Mouse (Mus musculus): ENCODE measurements around the gene Rasal2.

Gene Rasal2

DNA sequence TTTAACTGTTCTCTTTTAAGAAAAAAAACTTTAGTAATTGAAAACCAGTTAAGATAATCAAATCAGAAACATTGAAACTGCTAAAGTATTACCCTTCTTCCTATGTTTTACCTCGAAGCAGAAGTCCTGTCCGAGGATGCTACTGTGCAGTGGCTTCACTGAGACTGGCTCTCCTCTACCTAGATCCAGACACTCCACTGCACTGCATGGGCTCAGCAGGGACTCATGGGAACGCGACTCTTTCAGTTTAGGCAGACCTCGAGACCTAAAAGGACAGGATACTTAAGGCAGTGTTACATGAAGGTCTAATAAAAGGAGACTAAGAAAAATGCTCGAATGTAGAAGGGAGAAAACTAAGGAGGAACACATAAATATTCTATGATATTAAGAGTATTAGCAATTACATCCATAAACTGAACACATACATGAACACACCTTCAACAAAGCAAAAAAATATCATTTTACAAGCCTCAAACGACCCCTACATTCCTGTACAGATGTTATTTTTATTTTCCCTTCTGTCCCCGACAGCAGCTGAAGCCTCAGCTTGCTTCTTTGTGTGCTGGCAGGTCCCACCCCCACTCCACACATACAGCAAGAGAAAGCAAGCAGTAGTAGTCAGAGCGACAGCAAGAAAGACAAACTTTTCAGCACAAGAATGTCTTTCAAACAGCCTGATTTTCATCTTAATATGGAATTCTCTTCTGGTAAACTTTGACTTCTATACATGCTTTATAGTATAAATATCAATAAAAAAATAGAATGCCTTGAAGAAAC lies 233.2 kb downstream of the Rasal2 start:
- in situ Hi-C loops (cut with MboI; ENCODE audit: unreplicated experiment in 2 of 2) = no loop called here

DNA sequence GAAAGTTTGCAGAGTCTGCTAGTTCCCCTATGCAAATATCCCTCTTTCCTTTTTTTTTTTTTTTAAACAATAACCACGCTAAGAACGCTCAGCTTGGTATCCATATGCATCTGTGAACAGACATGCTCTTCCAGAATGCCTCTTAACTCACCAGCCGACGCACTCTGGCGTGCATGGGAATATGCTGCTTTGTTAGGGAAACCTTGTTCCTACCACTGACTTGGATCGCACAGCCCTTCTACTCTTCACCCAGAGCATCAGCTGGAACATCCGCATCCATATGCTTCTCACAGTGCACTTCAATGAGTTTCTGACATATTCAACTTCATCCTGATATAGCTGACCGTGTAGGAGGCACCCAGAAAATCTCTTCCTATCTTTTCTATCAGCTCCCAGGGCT lies 243.1 kb downstream of the Rasal2 start:
- in situ Hi-C loops (cut with MboI; ENCODE audit: unreplicated experiment in 2 of 2) = no loop called here

DNA sequence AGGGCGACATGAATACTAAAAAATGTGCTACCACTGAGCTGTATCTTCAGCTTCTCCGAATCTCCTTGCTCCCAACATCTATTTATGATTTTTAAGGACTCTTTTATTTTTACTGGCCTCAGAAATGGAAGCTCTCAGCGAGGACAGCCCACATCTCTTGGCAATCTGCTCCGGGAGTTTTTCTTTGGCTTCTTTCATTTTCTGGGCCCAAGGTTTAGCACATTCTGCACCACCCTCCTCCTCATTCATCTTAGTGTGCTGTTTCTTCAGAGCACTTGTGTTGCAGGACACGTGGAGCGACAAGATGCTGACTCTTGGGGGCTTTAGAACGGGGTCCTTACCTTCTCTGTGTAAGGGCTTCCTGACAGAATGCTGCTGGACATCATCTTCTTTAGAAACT lies 243.5 kb downstream of the Rasal2 start:
- in situ Hi-C loops (cut with MboI; ENCODE audit: unreplicated experiment in 2 of 2) = no loop called here

DNA sequence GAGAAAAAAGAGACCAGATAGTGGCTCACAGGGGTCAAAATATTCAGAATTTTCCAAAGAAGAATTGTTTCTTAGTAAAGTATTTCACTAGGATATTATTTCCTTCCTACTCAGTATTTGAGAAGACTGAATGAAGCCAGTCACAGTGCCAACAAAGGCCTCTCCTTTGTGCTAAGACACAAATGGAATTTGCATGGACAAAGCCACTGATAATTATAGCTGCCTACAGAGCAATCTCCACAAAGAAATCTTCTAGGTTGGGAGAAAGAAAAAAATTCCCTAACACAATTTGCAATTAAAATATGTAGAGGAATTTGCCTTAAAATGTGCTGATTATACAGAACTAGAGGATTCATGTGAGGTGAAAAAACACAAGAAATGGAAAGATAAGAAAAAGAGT lies 258.6 kb downstream of the Rasal2 start:
- in situ Hi-C loops (cut with MboI; ENCODE audit: unreplicated experiment in 2 of 2) = no loop called here

DNA sequence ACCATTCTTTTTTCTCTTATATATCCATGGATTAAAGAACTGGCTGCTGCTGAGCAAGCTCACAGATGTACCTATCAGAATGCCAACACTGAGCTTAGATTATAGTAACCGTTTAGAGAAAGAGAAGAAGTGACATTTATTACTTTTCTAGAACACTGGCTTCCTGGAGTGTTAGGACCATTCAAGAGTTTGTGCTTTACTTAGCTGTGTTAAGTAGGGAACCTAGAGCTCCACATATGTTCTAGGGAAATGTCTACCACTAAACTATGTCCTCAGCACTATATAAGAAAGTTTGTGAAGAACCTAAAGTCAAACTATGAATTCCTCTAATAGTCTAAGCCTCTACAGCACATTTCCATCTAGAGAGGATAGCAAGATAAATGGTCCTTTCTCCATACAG lies 262.3 kb downstream of the Rasal2 start:
- in situ Hi-C loops (cut with MboI; ENCODE audit: unreplicated experiment in 2 of 2) = no loop called here

DNA sequence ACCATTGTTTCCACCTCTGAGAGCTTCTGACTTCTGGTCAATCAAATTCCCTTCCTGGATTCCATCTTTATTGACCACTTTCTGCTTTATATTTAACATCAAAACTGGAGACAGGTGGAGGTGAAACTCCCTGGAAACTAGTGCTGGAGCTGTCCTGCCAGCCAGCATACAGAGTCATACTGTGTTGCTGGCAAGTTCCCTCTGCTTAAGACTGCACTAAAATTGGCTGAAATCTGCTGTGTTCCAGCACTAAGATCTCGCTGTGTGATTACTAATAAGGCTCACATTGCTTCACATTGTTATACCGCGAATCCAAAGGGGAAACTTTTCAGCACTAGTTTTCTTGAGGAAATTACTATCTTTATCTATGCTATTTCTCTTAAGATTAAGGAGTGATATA lies 267.8 kb downstream of the Rasal2 start:
- in situ Hi-C loops (cut with MboI; ENCODE audit: unreplicated experiment in 2 of 2) = no loop called here

DNA sequence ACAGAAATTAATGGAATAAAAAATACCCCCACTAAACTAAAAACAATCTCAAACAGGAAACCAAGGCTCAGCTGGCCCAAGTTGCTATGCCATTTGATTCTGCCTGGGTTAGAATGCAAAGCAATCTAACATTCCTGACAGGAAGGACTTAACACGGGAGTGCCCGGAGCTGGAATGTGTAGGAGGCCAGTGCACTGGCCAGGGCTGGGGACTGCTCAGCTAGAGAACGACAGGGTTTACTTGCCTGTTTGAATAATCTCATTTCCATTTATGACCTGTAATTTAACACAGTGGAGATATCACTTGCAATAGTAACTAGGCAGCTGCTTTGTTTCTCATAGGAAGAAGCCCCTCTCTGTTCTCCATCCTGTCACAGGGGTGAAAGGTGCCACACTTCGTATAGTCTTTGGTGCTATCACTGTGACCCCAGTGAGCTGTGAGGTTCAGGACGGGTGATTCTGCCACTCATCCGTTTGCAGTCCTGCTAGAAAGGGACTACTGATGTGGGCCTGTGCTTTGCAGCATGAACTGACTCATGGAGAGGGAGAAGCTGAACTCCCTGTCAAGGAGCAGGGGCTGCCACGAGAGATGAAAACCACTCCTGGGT lies 269.0 kb downstream of the Rasal2 start:
- in situ Hi-C loops (cut with MboI; ENCODE audit: unreplicated experiment in 2 of 2) = no loop called here

DNA sequence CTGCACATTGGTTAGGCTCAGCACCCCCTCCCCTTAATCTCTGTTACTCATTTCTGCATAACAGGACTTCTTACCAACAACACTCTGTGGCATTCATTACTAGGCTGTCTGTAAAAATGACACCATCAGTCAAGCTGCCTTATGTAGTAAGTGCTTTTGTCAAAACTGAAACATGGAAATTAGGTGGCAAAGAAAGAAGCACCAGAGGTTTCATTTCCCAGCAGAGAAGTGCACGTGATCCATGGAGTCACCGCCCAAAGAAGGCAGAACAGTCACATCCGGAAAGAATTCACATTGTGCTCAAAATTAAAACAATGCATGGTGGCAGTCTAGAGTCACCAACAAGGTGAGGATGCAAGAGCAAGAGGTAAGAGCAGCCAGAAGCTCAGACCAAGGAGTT lies 271.4 kb downstream of the Rasal2 start:
- in situ Hi-C loops (cut with MboI; ENCODE audit: unreplicated experiment in 2 of 2) = no loop called here

DNA sequence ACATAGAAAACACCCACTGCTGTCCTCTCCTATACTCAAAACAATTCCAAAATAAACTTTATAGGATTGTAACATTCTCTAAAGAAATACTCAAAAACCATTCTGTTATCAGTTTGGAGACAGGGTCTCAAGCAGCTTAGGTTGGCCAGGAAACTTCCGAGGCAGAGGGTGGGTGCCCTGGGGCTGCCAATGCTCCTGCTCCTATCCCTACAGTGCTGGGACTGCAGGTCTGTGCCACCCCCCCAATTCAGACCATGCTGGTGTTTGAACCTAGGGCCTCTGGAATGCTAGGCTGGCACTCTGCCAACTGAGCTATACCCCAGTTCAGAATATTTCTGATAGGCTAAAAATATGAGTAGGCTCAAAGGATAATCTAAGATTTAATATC lies 274.5 kb downstream of the Rasal2 start:
- in situ Hi-C loops (cut with MboI; ENCODE audit: unreplicated experiment in 2 of 2) = no loop called here

DNA sequence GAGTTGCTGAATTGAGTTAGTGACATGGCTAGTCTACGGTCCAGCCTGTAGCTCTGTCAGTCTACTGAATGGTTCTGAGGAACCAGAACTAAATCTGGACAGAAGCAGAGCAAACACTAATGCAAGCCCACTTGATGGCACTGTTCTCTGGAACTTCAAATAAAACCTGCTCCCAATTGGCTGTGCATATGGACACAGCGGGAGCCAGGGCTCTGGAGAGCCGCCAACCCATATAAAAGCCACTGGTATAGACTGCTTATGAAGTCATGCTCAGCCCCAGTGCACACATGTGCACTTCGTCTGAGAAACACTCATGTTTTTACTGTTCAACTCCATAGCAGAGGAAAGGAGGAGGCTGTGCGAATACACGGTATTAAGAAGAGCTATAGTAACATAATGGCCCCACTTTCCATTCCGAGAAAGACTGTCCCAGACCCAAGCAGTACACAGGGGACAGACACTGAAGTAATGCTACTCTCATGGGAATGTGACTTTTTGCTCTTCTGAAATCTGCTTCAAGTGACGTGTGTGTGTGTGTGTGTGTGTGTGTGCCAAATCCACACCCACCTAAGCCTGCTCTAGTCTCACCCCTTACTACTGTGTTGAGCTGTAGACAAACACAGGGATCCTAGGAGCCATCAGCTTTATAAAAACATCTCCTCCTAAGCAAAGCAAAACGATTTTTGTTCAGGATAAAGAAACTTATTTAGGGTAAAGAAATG lies 275.1 kb downstream of the Rasal2 start:
- in situ Hi-C loops (cut with MboI; ENCODE audit: unreplicated experiment in 2 of 2) = no loop called here

DNA sequence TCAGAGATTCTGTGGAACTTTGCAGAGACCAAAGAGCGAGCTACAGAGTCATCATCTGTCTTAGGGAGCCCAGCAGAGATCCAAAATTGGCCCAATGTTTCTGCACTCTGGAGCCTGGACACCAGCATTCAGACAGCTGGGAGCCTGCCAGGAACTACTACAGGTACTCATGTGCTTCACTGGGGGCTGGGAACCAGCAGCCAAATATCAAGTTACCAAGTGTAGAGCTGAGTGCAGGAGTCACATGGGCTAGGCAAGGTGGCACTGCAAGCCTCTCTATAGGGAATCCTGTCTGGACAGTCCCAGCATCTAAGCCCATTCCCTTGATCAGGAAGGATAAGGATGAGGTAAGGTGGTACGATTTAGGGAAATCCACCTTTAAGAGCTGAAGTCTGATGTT lies 284.2 kb downstream of the Rasal2 start:
- in situ Hi-C loops (cut with MboI; ENCODE audit: unreplicated experiment in 2 of 2) = no loop called here

DNA sequence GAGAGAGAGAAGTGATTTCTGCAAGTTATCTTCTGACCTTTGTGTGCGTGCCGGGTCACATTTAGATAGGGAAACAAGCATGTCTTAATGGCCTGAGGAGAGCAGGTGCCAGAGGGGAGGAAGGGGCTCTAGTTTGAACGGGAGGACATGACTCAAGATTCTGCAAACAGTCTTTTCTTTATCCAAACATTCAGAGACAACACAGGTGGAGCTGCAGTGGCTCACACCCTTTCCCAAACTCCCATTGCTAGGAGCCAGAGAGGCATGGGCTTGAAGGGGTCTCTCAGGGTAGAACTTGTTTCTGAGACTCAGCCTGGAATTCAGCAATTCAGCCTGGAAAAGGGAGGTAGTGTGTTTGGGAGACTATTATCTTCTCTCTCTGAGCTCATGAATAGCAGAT lies 288.6 kb downstream of the Rasal2 start:
- in situ Hi-C loops (cut with MboI; ENCODE audit: unreplicated experiment in 2 of 2) = no loop called here

DNA sequence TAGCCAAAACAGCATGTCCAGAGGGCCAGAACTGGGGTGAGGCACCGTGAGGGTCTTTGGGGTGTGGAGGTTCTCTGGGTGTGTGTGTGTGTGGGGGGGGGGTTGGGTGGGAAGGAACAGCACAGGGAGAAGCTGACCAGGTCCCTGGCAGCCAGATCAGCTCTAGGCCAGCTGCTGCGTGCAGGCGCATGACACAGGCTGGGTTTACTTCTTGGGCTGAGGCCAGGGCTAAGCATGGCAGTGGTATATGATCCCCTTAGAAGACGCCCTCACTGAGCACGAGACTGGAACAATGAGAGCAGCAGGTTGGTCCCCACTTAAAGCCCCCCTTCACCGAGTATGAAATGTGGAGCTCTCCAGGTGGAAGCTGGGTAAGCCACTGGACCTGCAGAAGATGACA lies 293.2 kb downstream of the Rasal2 start:
- in situ Hi-C loops (cut with MboI; ENCODE audit: unreplicated experiment in 2 of 2) = no loop called here

DNA sequence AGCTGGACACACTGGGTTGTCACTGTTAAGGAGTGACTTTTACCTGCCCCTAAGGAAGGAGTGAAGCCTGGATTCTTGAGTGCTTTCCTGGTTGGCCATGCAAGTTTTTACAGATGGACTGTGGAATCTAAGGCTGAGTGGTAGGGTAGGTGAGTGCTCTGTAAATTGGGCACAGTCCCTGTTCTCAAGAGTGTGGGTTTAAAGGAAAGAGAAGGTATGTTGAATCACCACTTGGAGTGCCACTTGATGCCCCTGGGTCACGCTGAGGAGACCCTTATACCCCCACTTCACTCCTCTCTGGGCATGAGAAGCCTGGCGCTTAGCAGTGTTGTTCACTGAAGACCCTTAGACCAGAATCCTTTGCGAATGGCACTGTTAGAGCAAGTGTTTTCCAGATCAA lies 295.0 kb downstream of the Rasal2 start:
- in situ Hi-C loops (cut with MboI; ENCODE audit: unreplicated experiment in 2 of 2) = no loop called here

DNA sequence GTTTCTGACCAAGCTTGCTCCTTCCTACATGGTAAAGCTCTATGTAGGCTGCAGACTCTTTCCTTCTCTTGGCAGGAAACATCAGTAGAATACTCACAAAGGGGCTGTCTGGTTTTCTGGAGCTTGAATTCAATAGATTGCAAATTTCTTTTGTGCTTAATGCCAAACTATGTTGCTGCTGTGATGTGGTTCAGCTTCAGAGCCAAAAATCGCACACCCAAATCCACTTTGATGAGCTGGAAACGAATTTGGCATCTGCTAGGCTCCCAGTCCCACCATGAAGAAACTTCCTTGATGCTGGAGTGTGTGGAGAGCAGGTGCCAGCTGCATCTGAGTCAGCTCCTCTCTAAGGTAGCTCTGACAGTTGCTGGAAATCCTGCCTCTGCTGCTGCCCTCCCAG lies 297.9 kb downstream of the Rasal2 start:
- in situ Hi-C loops (cut with MboI; ENCODE audit: unreplicated experiment in 2 of 2) = no loop called here

DNA sequence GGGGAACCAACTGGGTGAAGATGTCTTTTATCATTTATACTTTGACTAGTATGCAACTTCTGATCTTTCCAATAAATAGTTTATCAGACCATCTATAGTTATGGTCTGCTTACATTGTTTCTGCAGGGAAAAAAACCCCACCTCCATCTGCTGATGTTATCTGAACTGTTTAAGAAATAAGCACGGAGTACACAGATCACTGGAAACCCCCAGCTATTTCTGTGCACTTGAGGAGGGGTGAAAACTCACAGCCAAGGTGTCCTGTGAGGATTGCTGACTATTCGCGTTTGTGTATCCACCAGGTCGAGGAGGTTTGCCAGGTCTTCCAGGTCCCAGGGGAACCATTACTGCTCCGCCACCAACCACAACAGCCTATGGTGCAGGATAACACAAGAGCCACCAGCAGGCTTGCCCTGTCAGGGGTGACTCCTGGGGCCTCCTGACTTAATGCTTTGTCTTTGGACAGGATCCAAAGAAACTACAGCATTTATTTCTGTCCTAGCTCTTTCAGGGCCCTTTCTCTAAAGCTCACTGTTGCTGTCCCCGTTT lies 302.0 kb downstream of the Rasal2 start:
- in situ Hi-C loops (cut with MboI; ENCODE audit: unreplicated experiment in 2 of 2) = no loop called here

DNA sequence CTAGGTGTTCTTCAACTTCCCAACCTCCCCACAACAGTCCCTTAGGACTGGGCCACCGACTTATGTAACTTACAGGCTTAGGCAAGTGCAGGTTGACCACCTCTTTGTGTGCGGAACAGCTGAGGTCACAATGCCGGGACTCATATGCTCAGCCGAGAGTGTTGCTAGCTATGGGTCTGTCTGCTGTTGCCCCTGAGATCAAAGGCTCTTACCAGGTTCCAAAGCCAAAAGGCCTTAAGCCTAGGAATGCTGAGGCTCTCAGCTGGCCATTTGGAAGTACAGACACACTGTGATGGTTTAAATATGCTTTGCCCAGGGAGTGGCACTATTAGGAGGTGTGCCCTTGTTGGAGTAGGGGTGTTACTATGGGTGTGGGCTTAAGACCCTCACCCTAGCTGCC lies 303.8 kb downstream of the Rasal2 start, which contains the start of gene Tex35:
Gene Tex35 (minus strand): TSS at position 101 of the 400 bp plus-strand sequence.
- in situ Hi-C loops (cut with MboI; ENCODE audit: unreplicated experiment in 2 of 2) = no loop called here

DNA sequence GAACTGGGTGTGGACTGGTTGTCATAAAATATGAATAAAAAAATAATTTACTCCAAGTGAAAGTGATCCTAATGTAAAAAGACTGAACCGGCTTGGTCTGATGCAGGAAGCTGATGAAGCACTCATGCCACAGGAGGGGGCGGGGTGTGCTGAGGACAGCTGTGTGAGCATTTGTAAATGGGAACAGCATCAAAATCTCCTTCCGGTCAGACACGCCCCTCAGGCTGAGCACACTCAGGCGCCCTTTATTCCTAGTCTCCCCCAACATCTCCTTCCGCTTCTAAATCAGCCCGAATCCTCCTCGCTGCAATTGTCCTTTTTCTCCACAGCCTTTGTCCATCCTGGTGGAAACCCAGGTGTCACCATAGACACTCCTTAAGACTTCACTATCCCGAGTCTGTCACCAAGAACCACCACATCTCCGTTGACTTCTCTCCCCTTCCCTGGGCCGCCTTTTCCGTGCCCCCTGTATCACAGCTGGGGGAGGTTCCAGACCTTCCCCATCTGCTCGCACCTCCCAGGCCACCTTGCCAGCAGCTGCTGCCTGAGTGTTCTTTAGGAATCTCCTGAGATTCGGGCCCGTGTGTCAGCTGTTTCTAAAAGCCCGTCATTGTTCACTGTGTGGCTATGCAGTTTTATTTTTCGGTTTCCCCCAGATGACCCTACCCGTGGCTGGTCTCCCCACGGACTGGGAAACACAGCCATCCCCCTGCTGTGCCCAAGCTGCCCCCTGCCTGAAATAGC lies 311.1 kb downstream of the Rasal2 start:
- in situ Hi-C loops (cut with MboI; ENCODE audit: unreplicated experiment in 2 of 2) = no loop called here

DNA sequence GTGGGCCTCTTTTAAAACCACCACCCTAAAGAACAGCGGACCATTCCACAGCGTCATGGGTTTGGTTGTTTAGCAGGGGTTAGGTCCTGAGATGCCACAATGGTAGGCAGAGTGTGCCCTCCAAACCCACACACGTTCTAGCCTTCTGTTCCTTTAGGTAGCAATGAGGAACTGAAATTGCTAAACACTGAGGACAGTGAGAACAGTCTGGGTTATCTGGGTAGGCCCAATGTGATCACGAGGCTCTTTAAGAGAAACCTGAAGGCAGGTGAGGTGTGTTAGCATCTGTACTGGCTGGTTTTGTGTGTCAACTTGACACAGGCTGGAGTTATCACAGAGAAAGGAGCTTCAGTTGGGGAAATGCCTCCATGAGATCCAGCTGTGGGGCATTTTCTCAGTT lies 316.9 kb downstream of the Rasal2 start:
- in situ Hi-C loops (cut with MboI; ENCODE audit: unreplicated experiment in 2 of 2) = loop anchor here (25.0 kb wide), 3 partner anchors 558 to 1567 kb away; partner anchors contain the start of gene Axdnd1 (in 1 of the 2)

DNA sequence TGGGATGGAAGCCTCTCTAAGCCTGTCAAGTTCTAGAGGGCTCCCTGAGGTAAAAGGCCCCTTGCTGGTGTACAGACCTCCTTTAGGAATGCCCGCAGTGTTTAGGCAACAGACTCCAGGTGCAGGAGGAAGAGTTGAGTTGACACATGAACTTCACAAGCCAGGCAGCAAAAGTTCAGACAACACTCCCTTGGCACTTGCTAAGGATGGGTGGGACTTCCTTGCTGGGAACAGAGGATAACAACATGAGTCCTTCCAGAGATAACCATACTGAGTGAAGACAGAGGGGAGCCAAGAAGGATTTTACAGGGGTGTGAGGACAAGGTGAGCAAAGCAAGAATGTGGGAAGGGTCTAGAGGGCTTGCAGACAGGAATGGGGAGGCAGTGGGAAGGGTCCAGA lies 319.8 kb downstream of the Rasal2 start:
- in situ Hi-C loops (cut with MboI; ENCODE audit: unreplicated experiment in 2 of 2) = loop anchor here (25.0 kb wide), 3 partner anchors 555 to 1570 kb away; partner anchors contain the start of gene Axdnd1 (in 1 of the 2)

DNA sequence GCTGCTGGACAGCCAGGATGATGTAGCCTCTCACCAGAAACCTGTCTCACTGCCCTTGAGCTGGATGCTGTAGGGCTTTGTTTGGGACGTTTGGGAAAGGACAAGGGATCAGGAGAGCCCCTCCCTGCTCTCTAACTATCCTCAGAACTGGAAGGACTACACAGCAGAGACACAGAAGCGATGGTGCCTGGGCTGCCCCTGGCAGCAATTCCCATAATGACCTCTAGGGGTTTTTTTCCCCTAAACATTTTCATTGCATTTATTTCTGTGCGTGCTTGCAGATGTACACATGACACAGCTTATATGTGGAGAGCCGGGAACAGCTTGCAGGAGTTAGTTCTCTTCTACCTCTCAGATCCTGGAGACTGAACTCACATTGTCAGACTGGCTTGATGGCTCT lies 320.3 kb downstream of the Rasal2 start:
- in situ Hi-C loops (cut with MboI; ENCODE audit: unreplicated experiment in 2 of 2) = loop anchor here (25.0 kb wide), 3 partner anchors 555 to 1570 kb away; partner anchors contain the start of gene Axdnd1 (in 1 of the 2)
